Mouse (Mus musculus): ENCODE results near the gene Ap3s2. TPM values are rescaled to one million over a fixed set of nuclear protein-coding genes. Genes with fewer than 3 reads are reported as not detected.

The Ap3s2 gene
- polyA plus RNA-seq, 1 experiment from 2014 or later: 28.1 TPM

- H3K27ac ChIP-seq (replicated peaks in 1 of 2; ENCODE audit: control insufficient read depth in 1 of 2, insufficient read depth in 1 of 2, low read depth in 2 of 2, low read length in 2 of 2): no peak overlapping the region
- H3K4me1 ChIP-seq (ENCODE audit: control insufficient read depth in 2 of 2, insufficient read depth in 2 of 2, low read length in 2 of 2): peaks cover 0 to 10% of the 10 kb centered on the region in 2 experiments; a peak in 2 of 4 replicates
- peaks cover 64% of the 10 kb centered on the region for H3K36me3 ChIP-seq (ENCODE audit: control insufficient read depth, insufficient read depth, low read length)
- H3K4me2 ChIP-seq (ENCODE audit: low read length): no peak overlapping the region
- no peak overlapping the region for H3K9ac ChIP-seq (ENCODE audit: low read length)
- H3K4me3 ChIP-seq (ENCODE audit: control insufficient read depth in 1 of 2, insufficient read depth in 1 of 2, low read depth in 1 of 2, low read length in 2 of 2): no peak overlapping the region
- WGBS: 85% methylated on average over 4 of the region's 4 CpGs
- H3K9me3 ChIP-seq (ENCODE audit: control insufficient read depth, low read length): no peaks in the 10 kb centered on the region
- H3K27me3 ChIP-seq (ENCODE audit: control insufficient read depth, insufficient read depth, low read length): no peaks in the 10 kb centered on the region
- ATAC-seq (ENCODE audit: insufficient number of reproducible peaks, insufficient read depth, low FRiP score, low read depth): no peak
These were observed 15.3 kb downstream of the Ap3s2 start for GRCm38 (mm10) chr7:79905193-79905592.

DNA sequence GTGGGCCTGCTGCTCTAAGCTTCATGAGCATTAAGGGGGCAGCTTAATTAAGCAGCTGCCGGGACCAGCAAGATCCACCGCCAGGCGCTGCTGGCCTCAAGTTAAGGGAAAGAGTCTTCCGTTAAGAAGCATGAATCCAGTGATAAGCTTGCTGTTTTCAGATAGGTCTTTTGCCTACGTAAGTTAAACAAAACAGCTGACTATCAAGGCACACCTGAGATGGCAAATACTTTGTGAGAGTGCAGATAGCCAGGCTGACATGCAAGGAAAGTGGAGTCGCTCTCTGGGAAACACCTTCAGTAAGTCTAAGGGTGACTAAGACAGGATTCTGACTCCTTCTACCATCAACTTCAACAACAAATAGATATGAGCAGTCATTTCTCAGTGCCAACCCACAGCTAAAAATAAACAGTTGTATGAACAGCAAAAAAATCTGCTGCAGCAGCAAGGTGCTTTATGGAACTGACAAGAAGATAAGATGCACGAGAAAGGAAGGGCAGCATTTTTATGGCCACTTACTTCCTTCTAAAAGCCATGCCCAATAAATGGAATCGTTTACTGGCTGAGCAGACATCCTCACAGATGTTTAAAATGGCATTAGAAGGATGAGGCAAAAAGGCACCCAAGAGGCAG, 17.2 kb downstream of the Ap3s2 start:
- ATAC-seq (ENCODE audit: insufficient number of reproducible peaks, insufficient read depth, low FRiP score, low read depth): no peak
- Histone ChIP-seq H3K36me3 (ENCODE audit: control insufficient read depth, insufficient read depth, low read length) (peaks cover 59% of the 10 kb centered on the region), H3K27ac (replicated peaks in 1 of 2; ENCODE audit: control insufficient read depth in 1 of 2, insufficient read depth in 1 of 2, low read depth in 2 of 2, low read length in 2 of 2) (no peak overlapping the region), H3K4me2 (ENCODE audit: low read length) (no peak overlapping the region), H3K4me1 (ENCODE audit: control insufficient read depth in 2 of 2, insufficient read depth in 2 of 2, low read length in 2 of 2) (peaks cover 0 to 10% of the 10 kb centered on the region in 2 experiments; a peak in 2 of 4 replicates), H3K9me3 (ENCODE audit: control insufficient read depth, low read length) (no peaks in the 10 kb centered on the region), H3K4me3 (ENCODE audit: control insufficient read depth in 1 of 2, insufficient read depth in 1 of 2, low read depth in 1 of 2, low read length in 2 of 2) (no peak overlapping the region), H3K9ac (ENCODE audit: low read length) (no peak overlapping the region), H3K27me3 (ENCODE audit: control insufficient read depth, insufficient read depth, low read length) (no peaks in the 10 kb centered on the region)
- 54% methylated on average over 8 of the region's 8 CpGs for WGBS

GRCm38 (mm10) chr7:79900753-79901152, 19.7 kb downstream of the Ap3s2 start:
- 85% methylated on average over 6 of the region's 6 CpGs for WGBS
- no peak for ATAC-seq (ENCODE audit: insufficient number of reproducible peaks, insufficient read depth, low FRiP score, low read depth)

DNA sequence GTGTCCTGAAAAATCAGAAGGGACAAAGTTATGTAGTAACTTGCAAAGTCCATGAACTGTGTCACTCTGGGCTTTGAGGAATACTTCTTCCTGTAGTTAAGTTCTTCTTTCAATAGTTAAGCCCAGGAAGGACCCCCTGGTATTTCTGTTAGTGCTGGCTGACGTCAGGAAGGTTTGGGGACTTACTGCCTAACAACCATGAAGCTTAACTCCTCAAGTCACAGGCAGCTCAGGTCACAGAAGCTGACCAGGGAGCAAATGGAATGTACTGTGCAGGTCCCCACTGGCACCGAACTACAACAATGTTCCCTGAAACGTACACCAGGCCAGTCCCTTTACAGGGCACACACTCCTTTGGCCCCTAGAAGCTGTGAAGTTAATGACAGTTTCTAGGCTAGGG, 25.2 kb downstream of the Ap3s2 start:
- Histone ChIP-seq H3K4me2 (ENCODE audit: low read length) (no peak overlapping the region), H3K4me3 (ENCODE audit: control insufficient read depth in 1 of 2, insufficient read depth in 1 of 2, low read depth in 1 of 2, low read length in 2 of 2) (no peak overlapping the region), H3K9me3 (ENCODE audit: control insufficient read depth, low read length) (no peaks in the 10 kb centered on the region), H3K36me3 (ENCODE audit: control insufficient read depth, insufficient read depth, low read length) (peaks cover 33% of the 10 kb centered on the region), H3K27ac (replicated peaks in 1 of 2; ENCODE audit: control insufficient read depth in 1 of 2, insufficient read depth in 1 of 2, low read depth in 2 of 2, low read length in 2 of 2) (no peak overlapping the region), H3K27me3 (ENCODE audit: control insufficient read depth, insufficient read depth, low read length) (no peaks in the 10 kb centered on the region), H3K9ac (ENCODE audit: low read length) (no peak overlapping the region), H3K4me1 (ENCODE audit: control insufficient read depth in 2 of 2, insufficient read depth in 2 of 2, low read length in 2 of 2) (peaks cover 11 to 27% of the 10 kb centered on the region in 2 experiments)
- ATAC-seq (ENCODE audit: insufficient number of reproducible peaks, insufficient read depth, low FRiP score, low read depth): no peak
- 76% methylated on average over 3 of the region's 3 CpGs for WGBS

More at GRCm38 (mm10) chr7:79900753-79901152, 19.7 kb downstream of the Ap3s2 start:
- Histone ChIP-seq H3K4me2 (ENCODE audit: low read length) (no peak overlapping the region), H3K27me3 (ENCODE audit: control insufficient read depth, insufficient read depth, low read length) (no peaks in the 10 kb centered on the region), H3K4me3 (ENCODE audit: control insufficient read depth in 1 of 2, insufficient read depth in 1 of 2, low read depth in 1 of 2, low read length in 2 of 2) (no peak overlapping the region), H3K36me3 (ENCODE audit: control insufficient read depth, insufficient read depth, low read length) (peaks cover 54% of the 10 kb centered on the region), H3K9ac (ENCODE audit: low read length) (no peak overlapping the region), H3K27ac (replicated peaks in 1 of 2; ENCODE audit: control insufficient read depth in 1 of 2, insufficient read depth in 1 of 2, low read depth in 2 of 2, low read length in 2 of 2) (no peak overlapping the region), H3K9me3 (ENCODE audit: control insufficient read depth, low read length) (no peaks in the 10 kb centered on the region), H3K4me1 (ENCODE audit: control insufficient read depth in 2 of 2, insufficient read depth in 2 of 2, low read length in 2 of 2) (peaks cover 0 to 10% of the 10 kb centered on the region in 2 experiments; a peak in 2 of 4 replicates)

GRCm38 (mm10) chr7:79894790-79895189, 25.7 kb downstream of the Ap3s2 start:
- Histone ChIP-seq H3K27ac (replicated peaks in 1 of 2; ENCODE audit: control insufficient read depth in 1 of 2, insufficient read depth in 1 of 2, low read depth in 2 of 2, low read length in 2 of 2) (no peak overlapping the region), H3K4me3 (ENCODE audit: control insufficient read depth in 1 of 2, insufficient read depth in 1 of 2, low read depth in 1 of 2, low read length in 2 of 2) (no peak overlapping the region), H3K4me2 (ENCODE audit: low read length) (no peak overlapping the region), H3K9me3 (ENCODE audit: control insufficient read depth, low read length) (no peaks in the 10 kb centered on the region), H3K27me3 (ENCODE audit: control insufficient read depth, insufficient read depth, low read length) (no peaks in the 10 kb centered on the region), H3K4me1 (ENCODE audit: control insufficient read depth in 2 of 2, insufficient read depth in 2 of 2, low read length in 2 of 2) (peaks cover 11 to 27% of the 10 kb centered on the region in 2 experiments), H3K9ac (ENCODE audit: low read length) (no peak overlapping the region), H3K36me3 (ENCODE audit: control insufficient read depth, insufficient read depth, low read length) (peaks cover 29% of the 10 kb centered on the region)
- 100% methylated on average over 1 of the region's 1 CpGs for WGBS
- ATAC-seq (ENCODE audit: insufficient number of reproducible peaks, insufficient read depth, low FRiP score, low read depth): no peak

GRCm38 (mm10) chr7:79892576-79893428, 27.6 kb downstream of the Ap3s2 start:
- Histone ChIP-seq H3K4me3 (ENCODE audit: control insufficient read depth in 1 of 2, insufficient read depth in 1 of 2, low read depth in 1 of 2, low read length in 2 of 2) (no peak overlapping the region), H3K9ac (ENCODE audit: low read length) (no peak overlapping the region; the same call in 1 of the 2 replicates), H3K27ac (replicated peaks in 1 of 2; ENCODE audit: control insufficient read depth in 1 of 2, insufficient read depth in 1 of 2, low read depth in 2 of 2, low read length in 2 of 2) (no peak overlapping the region), H3K36me3 (ENCODE audit: control insufficient read depth, insufficient read depth, low read length) (peaks cover 24% of the 10 kb centered on the region), H3K9me3 (ENCODE audit: control insufficient read depth, low read length) (no peaks in the 10 kb centered on the region), H3K27me3 (ENCODE audit: control insufficient read depth, insufficient read depth, low read length) (no peaks in the 10 kb centered on the region), H3K4me2 (ENCODE audit: low read length) (no peak overlapping the region), H3K4me1 (ENCODE audit: control insufficient read depth in 2 of 2, insufficient read depth in 2 of 2, low read length in 2 of 2) (peaks cover 11 to 27% of the 10 kb centered on the region in 2 experiments)
- WGBS: 60% methylated on average over 6 of the region's 6 CpGs
- no peak for ATAC-seq (ENCODE audit: insufficient number of reproducible peaks, insufficient read depth, low FRiP score, low read depth)

- WGBS: 73% methylated on average over 15 of the region's 15 CpGs
- H3K36me3 ChIP-seq (ENCODE audit: control insufficient read depth, insufficient read depth, low read length): peaks cover 19% of the 10 kb centered on the region
- no peak overlapping the region for H3K4me3 ChIP-seq (ENCODE audit: control insufficient read depth in 1 of 2, insufficient read depth in 1 of 2, low read depth in 1 of 2, low read length in 2 of 2)
- H3K4me2 ChIP-seq (ENCODE audit: low read length): no peak overlapping the region
- peaks cover 14 to 27% of the 10 kb centered on the region in 2 experiments for H3K4me1 ChIP-seq (ENCODE audit: control insufficient read depth in 2 of 2, insufficient read depth in 2 of 2, low read length in 2 of 2)
- ATAC-seq (ENCODE audit: insufficient number of reproducible peaks, insufficient read depth, low FRiP score, low read depth): no peak
- H3K9me3 ChIP-seq (ENCODE audit: control insufficient read depth, low read length): no peaks in the 10 kb centered on the region
- 0 out of 4 replicates have a peak overlapping the region, but pooled peaks of 1 of the 2 experiments have one; percentile 14 for H3K27ac ChIP-seq (replicated peaks in 1 of 2; ENCODE audit: control insufficient read depth in 1 of 2, insufficient read depth in 1 of 2, low read depth in 2 of 2, low read length in 2 of 2)
- H3K27me3 ChIP-seq (ENCODE audit: control insufficient read depth, insufficient read depth, low read length): no peaks in the 10 kb centered on the region
- H3K9ac ChIP-seq (ENCODE audit: low read length): no peak overlapping the region
These were observed 29.8 kb downstream of the Ap3s2 start for GRCm38 (mm10) chr7:79890436-79891221.

Measured in heart, embryonic 14.5 days (tissue).